In the genomic region with DNA sequence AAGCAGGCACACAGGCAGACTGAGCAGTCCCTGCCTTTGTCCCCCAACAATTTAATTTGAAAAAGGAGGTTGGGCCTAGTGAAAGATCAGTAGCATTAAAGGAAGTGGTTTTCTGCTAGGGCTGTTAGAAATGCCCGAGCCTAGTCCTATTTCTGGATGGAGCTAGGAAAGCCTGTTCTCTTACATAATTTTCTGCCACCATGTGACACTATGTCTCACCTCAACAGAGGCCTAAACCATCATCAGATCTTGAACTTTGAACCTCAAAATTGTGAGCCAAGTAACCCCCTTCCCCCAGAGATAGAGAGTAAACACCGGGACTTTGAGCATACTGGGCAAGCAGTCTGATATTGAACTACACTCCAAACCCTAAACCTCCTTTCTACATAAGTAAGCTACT, we compare ENCODE assay signal across 25 mouse cellular contexts. TPM values are rescaled to one million over a fixed set of nuclear protein-coding genes. Genes with fewer than 3 reads are reported as not detected.
DNase-seq lines count a peak whose midpoint lies in the region; ATAC-seq and TF ChIP-seq lines count a peak whose summit lies in the region.
"Had no signal": no experiment of that assay in that cellular context is flagged by ENCODE, and none has a peak within 500 bp of the region (broad histone marks: within the 10 kb centered on the region; RNA-seq: fewer than 3 reads in every experiment).

No protein-coding gene starts in this region.

- WGBS in liver, embryonic 16.5 days (ENCODE audit: insufficient replicate concordance) = 38% methylated on average over 2 of the region's 2 CpGs
- 49% methylated on average over 2 of the region's 2 CpGs for WGBS in stomach, postnatal 0 days
- WGBS in intestine, embryonic 16.5 days = 56% methylated on average over 2 of the region's 2 CpGs

- H3K4me1 ChIP-seq in liver, embryonic 16.5 days (ENCODE audit: control insufficient read depth, low read depth, low read length) = peaks cover 18% of the 10 kb centered on the region
- peaks cover 2% of the 10 kb centered on the region; the same call in 1 of the 2 replicates for H3K4me1 ChIP-seq in stomach, postnatal 0 days (replicated peaks; ENCODE audit: control insufficient read depth, insufficient read depth)
- peaks cover 6% of the 10 kb centered on the region for H3K4me1 ChIP-seq in intestine, embryonic 16.5 days (ENCODE audit: control insufficient read depth, insufficient read depth, low read length)

- peak; percentile 17; the same call in 1 of the 2 replicates for ATAC-seq in liver, embryonic 16.5 days (ENCODE audit: low read depth)
- ATAC-seq in stomach, postnatal 0 days (ENCODE audit: low FRiP score, low TSS enrichment) = no peak
- no peak for ATAC-seq in intestine, embryonic 16.5 days
- ATAC-seq: forebrain, embryonic 13.5 days; midbrain, embryonic 16.5 days had no signal

- DNase-seq in kidney, adult 8-10 months = peak; percentile 5 to 57
- no peak for DNase-seq in kidney, postnatal 14 days
- DNase-seq in thymus, postnatal 0 days (ENCODE audit: low spot score) = peak; percentile 2
- DNase-seq in thymus, postnatal 36 days = no peak
- DNase-seq in stomach, postnatal 0 days (ENCODE audit: low spot score) = no peak
- no peak for DNase-seq in heart, adult 8-10 months (ENCODE audit: low spot score)
- DNase-seq: adrenal gland, adult 2 months; cerebellum, adult 9-10 months; gastrocnemius, postnatal 10 days; heart, adult 18-20 months; heart, postnatal 4 days; layer of hippocampus, postnatal 36 days; left cerebral cortex, postnatal 4 days; lung, adult 18-20 months; lung, postnatal 14 days; retina, postnatal 1 day; right cerebral cortex, postnatal 4 days had no signal

- H3K9me3 ChIP-seq in liver, embryonic 16.5 days (replicated peaks; ENCODE audit: control insufficient read depth, low read length) = no peaks in the 10 kb centered on the region
- H3K9me3 ChIP-seq in stomach, postnatal 0 days (ENCODE audit: control insufficient read depth, low read length) = no peaks in the 10 kb centered on the region
- no peaks in the 10 kb centered on the region for H3K9me3 ChIP-seq in intestine, embryonic 16.5 days (ENCODE audit: control insufficient read depth, low read length)
- H3K9me3 ChIP-seq: forebrain, embryonic 13.5 days; heart, embryonic 15.5 days; hindbrain, embryonic 15.5 days; kidney, embryonic 15.5 days had no signal

- no peak overlapping the region for H3K4me3 ChIP-seq in liver, embryonic 16.5 days (ENCODE audit: low read depth, low read length)
- H3K4me3 ChIP-seq in stomach, postnatal 0 days (ENCODE audit: low read depth, low read length) = no peak overlapping the region
- no peak overlapping the region for H3K4me3 ChIP-seq in intestine, embryonic 16.5 days (ENCODE audit: low read length)
- H3K4me3 ChIP-seq: forebrain, embryonic 13.5 days; heart, embryonic 15.5 days; hindbrain, embryonic 15.5 days; kidney, embryonic 15.5 days; layer of hippocampus, adult 2 months had no signal

- no peak overlapping the region for H3K9ac ChIP-seq in liver, embryonic 16.5 days (ENCODE audit: low read depth, low read length)
- H3K9ac ChIP-seq in stomach, postnatal 0 days (ENCODE audit: low read length) = no peak overlapping the region
- no peak overlapping the region for H3K9ac ChIP-seq in intestine, embryonic 16.5 days (ENCODE audit: low read depth, low read length)
- H3K9ac ChIP-seq: forebrain, embryonic 13.5 days; heart, embryonic 15.5 days; hindbrain, embryonic 15.5 days; kidney, embryonic 15.5 days had no signal

- no peak for TF ChIP-seq CTCF in stomach, postnatal 0 days (IDR thresholded peaks at IDR 0.05; ENCODE audit: low read depth)

- TF ChIP-seq EP300 in stomach, postnatal 0 days (optimal IDR thresholded peaks at IDR 0.05) = no peak

- peak overlapping the region; percentile 67 for H3K27ac ChIP-seq in liver, embryonic 16.5 days (ENCODE audit: low read length)
- peak overlapping the region; percentile 53; the same call in 1 of the 2 replicates for H3K27ac ChIP-seq in stomach, postnatal 0 days (replicated peaks)
- no peak overlapping the region for H3K27ac ChIP-seq in intestine, embryonic 16.5 days (ENCODE audit: low read length)
- H3K27ac ChIP-seq: forebrain, embryonic 13.5 days; heart, embryonic 15.5 days; hindbrain, embryonic 15.5 days; kidney, embryonic 15.5 days; layer of hippocampus, adult 2 months had no signal

- H3K4me2 ChIP-seq in liver, embryonic 16.5 days (ENCODE audit: low read depth, low read length) = no peak overlapping the region
- H3K4me2 ChIP-seq in stomach, postnatal 0 days (replicated peaks; ENCODE audit: low read depth) = no peak overlapping the region
- no peak overlapping the region for H3K4me2 ChIP-seq in intestine, embryonic 16.5 days (ENCODE audit: low read depth, low read length)
- H3K4me2 ChIP-seq: forebrain, embryonic 13.5 days; heart, embryonic 15.5 days; hindbrain, embryonic 15.5 days; kidney, embryonic 15.5 days had no signal

- no peaks in the 10 kb centered on the region for H3K36me3 ChIP-seq in liver, embryonic 16.5 days (ENCODE audit: control insufficient read depth, insufficient read depth)
- no peaks in the 10 kb centered on the region for H3K36me3 ChIP-seq in stomach, postnatal 0 days (ENCODE audit: control insufficient read depth, insufficient read depth, low read length)
- H3K36me3 ChIP-seq in intestine, embryonic 16.5 days (ENCODE audit: control insufficient read depth, insufficient read depth, low read length) = no peaks in the 10 kb centered on the region
- H3K36me3 ChIP-seq: heart, embryonic 15.5 days; hindbrain, embryonic 15.5 days; kidney, embryonic 15.5 days had no signal

- no peaks in the 10 kb centered on the region for H3K27me3 ChIP-seq in liver, embryonic 16.5 days (ENCODE audit: control insufficient read depth, insufficient read depth, low read depth, low read length)
- H3K27me3 ChIP-seq in stomach, postnatal 0 days (ENCODE audit: control insufficient read depth, insufficient read depth, low read length) = no peaks in the 10 kb centered on the region
- no peaks in the 10 kb centered on the region for H3K27me3 ChIP-seq in intestine, embryonic 16.5 days (replicated peaks; ENCODE audit: control insufficient read depth, insufficient read depth, low read length)
- H3K27me3 ChIP-seq: forebrain, embryonic 13.5 days; heart, embryonic 15.5 days; hindbrain, embryonic 15.5 days; kidney, embryonic 15.5 days had no signal

RNA-seq across cellular contexts. Expression of a gene that starts 3.2 kb away (rescaled TPM):
- polyA plus RNA-seq in thymus, postnatal 0 days (2015; fragmentation: Nextera tagmentation; extraction: Ambion mirVana) = 47.3 and 68.5 TPM in 2 replicates
- 17.1 and 17.9 TPM in 2 replicates for polyA plus RNA-seq in liver, embryonic 16.5 days (2015; fragmentation: Nextera tagmentation; extraction: Ambion mirVana)
- polyA plus RNA-seq in stomach, postnatal 0 days (2015; fragmentation: Nextera tagmentation; extraction: Ambion mirVana) = 29.4 and 33.8 TPM in 2 replicates
- 29.0 and 34.7 TPM in 2 replicates for polyA plus RNA-seq in intestine, embryonic 16.5 days (2015; fragmentation: Nextera tagmentation; extraction: Ambion mirVana)
- total RNA-seq in heart, adult 8-10 months (2022) = 10 to 100 TPM; 14.6 to 25.2 (median 18.6) TPM

RNA-seq across cellular contexts. Expression of a gene that starts 49.3 kb away (rescaled TPM):
- 7.1 and 7.3 TPM in 2 replicates for polyA plus RNA-seq in thymus, postnatal 0 days (2015; fragmentation: Nextera tagmentation; extraction: Ambion mirVana)
- polyA plus RNA-seq in liver, embryonic 16.5 days (2015; fragmentation: Nextera tagmentation; extraction: Ambion mirVana) = 9.5 and 10.4 TPM in 2 replicates
- 34.5 and 35.5 TPM in 2 replicates for polyA plus RNA-seq in stomach, postnatal 0 days (2015; fragmentation: Nextera tagmentation; extraction: Ambion mirVana)
- 33.0 and 34.9 TPM in 2 replicates for polyA plus RNA-seq in intestine, embryonic 16.5 days (2015; fragmentation: Nextera tagmentation; extraction: Ambion mirVana)
- 1 to 10 TPM; 4.4 to 9.5 (median 6.3) TPM for total RNA-seq in heart, adult 8-10 months (2022)

Comparison
In these comparisons a context has a peak if more than half of its experiments do, and no peak if none do; other contexts are left out.
1. DNase-seq: peak in kidney, adult 8-10 months (2 of 2) and thymus, postnatal 0 days (single experiment); none in kidney, postnatal 14 days (single experiment), thymus, postnatal 36 days (0 of 2), stomach, postnatal 0 days (single experiment) and heart, adult 8-10 months (single experiment).